Mouse (Mus musculus): ENCODE data around the gene Baz1b. TPM values are rescaled to one million over a fixed set of nuclear protein-coding genes. Genes with fewer than 3 reads are reported as not detected.

The Baz1b gene
- polyA plus RNA-seq, 1 experiment from 2014 or later: 83.6 TPM

GRCm38 (mm10) chr5:135258280-135259150, 71.5 kb downstream of the Baz1b start:
- DNase-seq (ENCODE audit: low spot score) (peak; percentile 79), ATAC-seq (replicated peaks; ENCODE audit: low FRiP score) (no peak)
- peak overlapping the region; percentile 95 for H3K27ac ChIP-seq (ENCODE audit: low read depth, low read length)
- peak overlapping the region; percentile 39 for H3K4me2 ChIP-seq (ENCODE audit: low read depth, low read length, severe bottlenecking)
- WGBS: 11% methylated on average over 30 of the region's 30 CpGs
- peaks cover 15% of the 10 kb centered on the region; the same call in 1 of the 2 replicates for H3K4me1 ChIP-seq (replicated peaks; ENCODE audit: control insufficient read depth, insufficient read depth, low read length)
- H3K36me3 ChIP-seq (ENCODE audit: control insufficient read depth, insufficient read depth, low read length): no peaks in the 10 kb centered on the region
- no peaks in the 10 kb centered on the region for H3K27me3 ChIP-seq (ENCODE audit: control insufficient read depth, insufficient read depth, low read length)
- H3K9me3 ChIP-seq (ENCODE audit: control insufficient read depth, low read length): peaks cover 3% of the 10 kb centered on the region; the same call in 1 of the 2 replicates
- H3K4me3 ChIP-seq (ENCODE audit: low read depth, low read length): peak overlapping the region; percentile 5; the same call in 1 of the 2 replicates
- peak overlapping the region; percentile 60 for H3K9ac ChIP-seq (ENCODE audit: low read length)

- no peak overlapping the region for H3K27ac ChIP-seq (ENCODE audit: low read depth, low read length)
- no peaks in the 10 kb centered on the region for H3K27me3 ChIP-seq (ENCODE audit: control insufficient read depth, insufficient read depth, low read length)
- no peaks in the 10 kb centered on the region for H3K9me3 ChIP-seq (ENCODE audit: control insufficient read depth, low read length)
- H3K4me2 ChIP-seq (ENCODE audit: low read depth, low read length, severe bottlenecking): peak overlapping the region; percentile 21; the same call in 1 of the 2 replicates
- H3K9ac ChIP-seq (ENCODE audit: low read length): peak overlapping the region; percentile 12; the same call in 1 of the 2 replicates
- peak; percentile 65 for DNase-seq (ENCODE audit: low spot score)
- 0 out of 2 replicates have a peak, but pooled peaks have one; percentile 46 for ATAC-seq (replicated peaks; ENCODE audit: low FRiP score)
- H3K4me3 ChIP-seq (ENCODE audit: low read depth, low read length): no peak overlapping the region
- peaks cover 6% of the 10 kb centered on the region for H3K4me1 ChIP-seq (replicated peaks; ENCODE audit: control insufficient read depth, insufficient read depth, low read length)
- WGBS: 14% methylated on average over 17 of the region's 17 CpGs
- H3K36me3 ChIP-seq (ENCODE audit: control insufficient read depth, insufficient read depth, low read length): no peaks in the 10 kb centered on the region
Measured at GRCm38 (mm10) chr5:135263866-135264503, 76.9 kb downstream of the Baz1b start.

- no peaks in the 10 kb centered on the region for H3K36me3 ChIP-seq (ENCODE audit: control insufficient read depth, insufficient read depth, low read length)
- H3K4me2 ChIP-seq (ENCODE audit: low read depth, low read length, severe bottlenecking): no peak overlapping the region
- H3K9ac ChIP-seq (ENCODE audit: low read length): 0 out of 2 replicates have a peak overlapping the region, but pooled peaks have one; percentile 12
- ATAC-seq (replicated peaks; ENCODE audit: low FRiP score) (no peak), DNase-seq (ENCODE audit: low spot score) (no peak)
- no peak overlapping the region for H3K27ac ChIP-seq (ENCODE audit: low read depth, low read length)
- WGBS: 55% methylated on average over 9 of the region's 9 CpGs
- peaks cover 6% of the 10 kb centered on the region for H3K4me1 ChIP-seq (replicated peaks; ENCODE audit: control insufficient read depth, insufficient read depth, low read length)
- no peaks in the 10 kb centered on the region for H3K9me3 ChIP-seq (ENCODE audit: control insufficient read depth, low read length)
- no peaks in the 10 kb centered on the region for H3K27me3 ChIP-seq (ENCODE audit: control insufficient read depth, insufficient read depth, low read length)
- no peak overlapping the region for H3K4me3 ChIP-seq (ENCODE audit: low read depth, low read length)
Measured at GRCm38 (mm10) chr5:135264548-135264947, 77.5 kb downstream of the Baz1b start.

- Histone ChIP-seq H3K9me3 (ENCODE audit: control insufficient read depth, low read length) (no peaks in the 10 kb centered on the region), H3K4me3 (ENCODE audit: low read depth, low read length) (no peak overlapping the region), H3K36me3 (ENCODE audit: control insufficient read depth, insufficient read depth, low read length) (no peaks in the 10 kb centered on the region), H3K27ac (ENCODE audit: low read depth, low read length) (no peak overlapping the region), H3K4me2 (ENCODE audit: low read depth, low read length, severe bottlenecking) (no peak overlapping the region), H3K27me3 (ENCODE audit: control insufficient read depth, insufficient read depth, low read length) (no peaks in the 10 kb centered on the region), H3K4me1 (replicated peaks; ENCODE audit: control insufficient read depth, insufficient read depth, low read length) (peaks cover 3% of the 10 kb centered on the region; the same call in 1 of the 2 replicates), H3K9ac (ENCODE audit: low read length) (no peak overlapping the region)
- WGBS: 86% methylated on average over 8 of the region's 8 CpGs
- ATAC-seq (replicated peaks; ENCODE audit: low FRiP score) (no peak), DNase-seq (ENCODE audit: low spot score) (no peak)
Measured at GRCm38 (mm10) chr5:135269451-135269850, 82.4 kb downstream of the Baz1b start.

GRCm38 (mm10) chr5:135270361-135270760, 83.3 kb downstream of the Baz1b start:
- H3K27ac ChIP-seq (ENCODE audit: low read depth, low read length): no peak overlapping the region
- no peak overlapping the region for H3K4me2 ChIP-seq (ENCODE audit: low read depth, low read length, severe bottlenecking)
- H3K4me3 ChIP-seq (ENCODE audit: low read depth, low read length): no peak overlapping the region
- H3K36me3 ChIP-seq (ENCODE audit: control insufficient read depth, insufficient read depth, low read length): no peaks in the 10 kb centered on the region
- H3K9me3 ChIP-seq (ENCODE audit: control insufficient read depth, low read length): no peaks in the 10 kb centered on the region
- H3K4me1 ChIP-seq (replicated peaks; ENCODE audit: control insufficient read depth, insufficient read depth, low read length): peaks cover 8% of the 10 kb centered on the region
- no peak for ATAC-seq (replicated peaks; ENCODE audit: low FRiP score)
- WGBS: 86% methylated on average over 4 of the region's 4 CpGs
- no peak for DNase-seq (ENCODE audit: low spot score)
- H3K27me3 ChIP-seq (ENCODE audit: control insufficient read depth, insufficient read depth, low read length): no peaks in the 10 kb centered on the region
- H3K9ac ChIP-seq (ENCODE audit: low read length): no peak overlapping the region

- H3K4me3 ChIP-seq (ENCODE audit: low read depth, low read length): no peak overlapping the region
- WGBS: 42% methylated on average over 12 of the region's 12 CpGs
- DNase-seq (ENCODE audit: low spot score) (no peak), ATAC-seq (replicated peaks; ENCODE audit: low FRiP score) (no peak)
- no peak overlapping the region for H3K27ac ChIP-seq (ENCODE audit: low read depth, low read length)
- H3K4me2 ChIP-seq (ENCODE audit: low read depth, low read length, severe bottlenecking): no peak overlapping the region
- H3K9me3 ChIP-seq (ENCODE audit: control insufficient read depth, low read length): no peaks in the 10 kb centered on the region
- H3K4me1 ChIP-seq (replicated peaks; ENCODE audit: control insufficient read depth, insufficient read depth, low read length): peaks cover 13% of the 10 kb centered on the region
- no peaks in the 10 kb centered on the region for H3K27me3 ChIP-seq (ENCODE audit: control insufficient read depth, insufficient read depth, low read length)
- H3K9ac ChIP-seq (ENCODE audit: low read length): no peak overlapping the region
- H3K36me3 ChIP-seq (ENCODE audit: control insufficient read depth, insufficient read depth, low read length): no peaks in the 10 kb centered on the region
Measured at GRCm38 (mm10) chr5:135271563-135272165, 84.6 kb downstream of the Baz1b start.

- peak overlapping the region; percentile 31; the same call in 1 of the 2 replicates for H3K4me2 ChIP-seq (ENCODE audit: low read depth, low read length, severe bottlenecking)
- no peaks in the 10 kb centered on the region for H3K36me3 ChIP-seq (ENCODE audit: control insufficient read depth, insufficient read depth, low read length)
- H3K4me1 ChIP-seq (replicated peaks; ENCODE audit: control insufficient read depth, insufficient read depth, low read length): peaks cover 13% of the 10 kb centered on the region
- H3K9ac ChIP-seq (ENCODE audit: low read length): peak overlapping the region; percentile 1; the same call in 1 of the 2 replicates
- WGBS: 11% methylated on average over 15 of the region's 15 CpGs
- H3K27ac ChIP-seq (ENCODE audit: low read depth, low read length): peak overlapping the region; percentile 1
- DNase-seq (ENCODE audit: low spot score) (peak; percentile 70), ATAC-seq (replicated peaks; ENCODE audit: low FRiP score) (0 out of 2 replicates have a peak, but pooled peaks have one; percentile 38)
- no peaks in the 10 kb centered on the region for H3K9me3 ChIP-seq (ENCODE audit: control insufficient read depth, low read length)
- H3K27me3 ChIP-seq (ENCODE audit: control insufficient read depth, insufficient read depth, low read length): no peaks in the 10 kb centered on the region; the same call in 1 of the 2 replicates
- no peak overlapping the region for H3K4me3 ChIP-seq (ENCODE audit: low read depth, low read length)
Measured at GRCm38 (mm10) chr5:135274663-135275396, 87.8 kb downstream of the Baz1b start.

GRCm38 (mm10) chr5:135276597-135276996, 89.5 kb downstream of the Baz1b start:
- Histone ChIP-seq H3K4me2 (ENCODE audit: low read depth, low read length, severe bottlenecking) (peak overlapping the region; percentile 39), H3K9ac (ENCODE audit: low read length) (peak overlapping the region; percentile 51), H3K36me3 (ENCODE audit: control insufficient read depth, insufficient read depth, low read length) (no peaks in the 10 kb centered on the region), H3K4me3 (ENCODE audit: low read depth, low read length) (no peak overlapping the region), H3K27me3 (ENCODE audit: control insufficient read depth, insufficient read depth, low read length) (no peaks in the 10 kb centered on the region; the same call in 1 of the 2 replicates), H3K4me1 (replicated peaks; ENCODE audit: control insufficient read depth, insufficient read depth, low read length) (peaks cover 13% of the 10 kb centered on the region), H3K9me3 (ENCODE audit: control insufficient read depth, low read length) (no peaks in the 10 kb centered on the region), H3K27ac (ENCODE audit: low read depth, low read length) (no peak overlapping the region)
- 5% methylated on average over 36 of the region's 36 CpGs for WGBS
- DNase-seq (ENCODE audit: low spot score) (peak; percentile 68), ATAC-seq (replicated peaks; ENCODE audit: low FRiP score) (0 out of 2 replicates have a peak, but pooled peaks have one; percentile 53)

All from forebrain, embryonic 11.5 days (tissue).